Mouse (Mus musculus) spleen, adult 12 weeks (tissue): ENCODE results near the gene Rhot2.
"Not testable (repeated sequence)": the region's sequence is repeated elsewhere in the genome, so short reads cannot be mapped to it uniquely, and the experiment has no call there.

Experiments used
- DNase-seq: peaks from one replicate; pipeline ENCODE4 v3.0.0; 2022; ENCODE audit warnings: low spot score

Rhot2 gene

DNA sequence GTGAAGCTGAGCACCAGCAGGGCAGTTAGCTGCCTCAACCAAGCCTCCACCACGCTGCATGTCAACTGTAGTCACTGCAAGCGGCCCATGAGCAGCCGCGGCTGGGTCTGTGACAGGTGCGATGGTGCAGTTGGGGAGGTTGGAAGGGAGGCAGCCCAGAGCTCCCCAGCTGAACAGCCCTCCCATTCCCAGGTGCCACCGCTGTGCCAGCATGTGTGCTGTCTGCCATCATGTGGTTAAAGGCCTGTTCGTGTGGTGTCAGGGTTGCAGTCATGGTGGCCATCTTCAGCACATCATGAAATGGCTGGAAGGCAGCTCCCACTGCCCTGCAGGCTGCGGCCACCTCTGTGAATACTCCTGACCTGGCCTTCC lies 16.4 kb downstream of the Rhot2 start:
- DNase-seq, result no peak

DNA sequence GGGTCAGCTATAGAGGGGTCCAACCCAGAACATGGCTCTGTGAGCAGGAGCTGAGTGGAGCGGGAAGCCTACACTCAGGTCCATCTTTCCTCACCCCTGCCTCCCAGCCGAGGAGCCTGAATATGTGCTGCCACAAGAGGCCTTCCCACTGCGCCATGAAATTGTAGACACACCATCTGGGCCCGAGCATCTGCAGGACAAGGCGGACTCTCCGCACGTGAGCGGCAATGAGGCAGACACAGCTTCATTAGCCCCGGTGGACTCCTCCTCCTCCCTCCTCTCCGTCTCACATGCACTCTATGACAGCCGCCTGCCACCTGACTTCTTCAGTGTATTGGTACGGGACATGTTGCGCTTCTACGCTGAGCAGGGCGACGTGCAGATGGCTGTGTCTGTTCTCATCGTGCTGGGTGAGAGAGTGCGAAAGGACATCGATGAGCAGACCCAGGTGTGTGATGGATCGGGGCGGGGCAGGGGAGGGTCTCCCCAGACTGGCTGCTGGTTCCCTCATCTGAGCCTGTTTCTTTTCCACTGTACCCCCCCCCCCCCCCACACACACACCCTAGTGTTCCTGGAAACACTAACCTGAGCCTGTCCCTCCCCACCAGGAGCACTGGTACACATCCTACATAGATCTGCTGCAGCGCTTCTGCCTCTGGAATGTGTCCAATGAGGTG lies 17.0 kb downstream of the Rhot2 start:
- DNase-seq, result no peak

GRCm38 (mm10) chr17:25827011-25827410 lies 17.6 kb downstream of the Rhot2 start:
- DNase-seq, result no peak

GRCm38 (mm10) chr17:25825984-25826570 lies 18.6 kb downstream of the Rhot2 start:
- no peak for DNase-seq

DNA sequence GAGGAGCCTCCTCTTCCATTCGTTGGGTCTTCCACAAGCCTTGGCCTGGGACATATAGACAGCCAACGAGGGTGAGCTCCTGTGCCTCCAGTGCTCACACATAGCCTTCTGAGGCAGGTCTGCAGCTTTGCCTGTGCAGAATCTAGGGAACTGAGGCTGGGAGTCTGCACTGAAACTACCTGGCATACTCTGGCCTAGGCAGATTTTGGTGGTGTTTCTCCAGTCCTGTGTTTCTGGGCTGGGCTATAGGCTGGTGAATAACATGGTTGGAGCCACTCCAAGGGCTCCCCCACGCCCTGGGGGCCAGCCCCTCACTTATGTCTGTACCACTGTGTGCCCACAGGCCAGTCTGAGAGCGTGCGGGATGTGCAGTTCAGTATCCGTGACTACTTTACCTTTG lies 19.3 kb downstream of the Rhot2 start:
- DNase-seq, result no peak

GRCm38 (mm10) chr17:25824362-25825142 lies 20.1 kb downstream of the Rhot2 start:
- no peak for DNase-seq

DNA sequence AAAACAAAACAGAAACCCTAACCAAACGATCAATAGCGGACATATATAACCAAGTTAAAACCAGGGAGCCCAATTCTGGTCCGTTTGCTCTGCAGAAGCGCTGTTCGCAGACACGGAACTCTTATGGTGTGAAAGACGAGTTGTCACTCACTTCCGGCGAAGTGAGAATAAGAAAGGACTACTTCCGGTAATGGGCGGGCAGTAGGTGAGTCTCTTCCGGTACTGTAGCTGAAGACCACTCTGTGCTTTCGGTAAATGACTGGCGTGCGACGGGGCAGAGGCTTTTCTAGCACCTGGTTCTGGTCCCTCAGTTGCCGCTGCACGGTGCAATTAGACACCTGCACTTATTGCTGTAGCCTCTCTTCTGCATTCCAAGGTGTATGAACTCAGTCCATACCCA lies 21.2 kb downstream of the Rhot2 start, which contains the start of gene Wdr24:
TSS of gene Wdr24 (plus strand) at position 176 of the 400 bp plus-strand sequence.
- peak; percentile 65 for DNase-seq

DNA sequence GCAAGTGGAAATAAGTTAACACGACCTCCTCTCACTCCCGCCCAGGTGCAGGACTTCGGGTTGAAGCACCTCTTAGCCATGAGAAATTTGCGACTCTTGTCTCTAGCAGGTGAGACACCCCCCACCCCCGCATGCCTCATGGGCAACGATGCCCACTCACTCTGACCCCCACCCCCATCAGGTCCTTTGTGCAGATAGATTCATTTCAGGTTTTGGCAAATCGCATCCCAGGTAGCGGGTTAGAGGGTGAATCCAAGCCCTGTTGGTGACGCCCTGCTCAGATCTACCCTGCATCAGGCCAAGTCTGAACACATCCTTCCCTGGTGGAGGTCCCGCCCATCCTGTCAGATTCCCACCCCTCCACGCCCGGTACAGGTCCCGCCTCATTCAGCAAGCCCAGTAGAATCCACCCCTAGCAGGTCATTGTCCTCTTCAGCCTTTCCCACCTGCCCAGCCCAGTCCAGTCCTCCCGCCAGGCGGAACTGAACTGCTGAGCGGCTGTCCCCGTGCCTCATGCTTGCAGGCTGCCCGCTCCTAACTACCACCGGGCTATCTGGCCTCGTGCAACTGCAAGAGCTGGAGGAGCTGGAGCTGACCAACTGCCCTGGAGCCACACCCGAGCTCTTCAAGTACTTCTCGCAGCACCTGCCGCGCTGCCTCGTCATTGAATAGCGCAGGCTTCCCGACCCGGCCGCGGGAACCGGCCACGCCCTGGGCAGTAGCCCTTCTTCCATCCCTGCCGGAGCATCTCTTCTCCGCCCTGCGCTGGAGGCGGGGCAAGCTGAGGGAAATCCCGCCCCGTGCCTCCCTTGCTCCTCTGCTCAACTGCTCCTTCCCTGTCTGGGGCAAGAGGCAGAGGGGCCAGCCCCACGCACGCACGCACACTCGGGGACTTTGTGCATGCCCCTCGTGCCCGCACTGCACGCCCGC lies 25.5 kb downstream of the Rhot2 start:
- no peak for DNase-seq

- no peak for DNase-seq
These were observed 27.0 kb downstream of the Rhot2 start for GRCm38 (mm10) chr17:25817662-25818061.

DNA sequence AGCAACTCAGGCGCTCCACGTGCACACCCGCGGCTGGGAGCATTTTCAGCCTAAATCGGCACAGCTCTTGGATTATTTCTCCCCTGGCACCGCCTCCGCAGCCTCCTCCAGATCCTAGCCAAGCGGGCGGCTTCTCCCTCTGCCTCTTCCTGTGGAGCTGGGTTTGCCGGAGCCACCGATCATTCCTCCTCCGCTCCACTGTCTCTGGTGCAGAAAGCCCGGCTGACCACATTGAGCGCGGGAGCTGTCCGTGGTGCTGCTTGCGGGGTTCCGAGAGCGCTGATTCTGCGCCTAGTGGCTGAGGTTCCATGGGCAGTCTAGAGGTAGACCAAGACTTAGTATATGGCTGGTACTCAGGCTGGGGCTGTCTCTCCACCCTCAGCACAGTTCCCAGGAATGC lies 31.2 kb downstream of the Rhot2 start:
- DNase-seq, result no peak

DNA sequence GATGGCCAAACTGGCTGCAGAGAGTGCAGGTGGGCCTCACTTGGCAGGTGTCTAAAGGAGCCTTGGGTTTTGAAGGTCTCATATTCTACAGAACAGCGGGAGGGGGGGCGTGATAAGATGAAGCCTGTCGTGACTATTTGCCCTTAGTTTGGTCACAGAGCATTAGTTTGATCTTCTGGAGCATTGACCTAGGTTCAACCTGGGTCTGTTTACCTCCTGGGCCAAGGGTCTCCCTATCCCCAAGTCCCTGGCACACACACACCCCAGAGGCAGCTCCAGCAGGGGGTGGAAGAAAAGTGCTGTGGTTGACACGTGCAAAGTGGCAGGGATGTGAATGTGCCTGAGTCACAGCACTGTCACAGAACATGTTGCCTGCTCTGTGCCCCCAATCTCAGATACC lies 33.8 kb downstream of the Rhot2 start:
- no peak for DNase-seq

DNA sequence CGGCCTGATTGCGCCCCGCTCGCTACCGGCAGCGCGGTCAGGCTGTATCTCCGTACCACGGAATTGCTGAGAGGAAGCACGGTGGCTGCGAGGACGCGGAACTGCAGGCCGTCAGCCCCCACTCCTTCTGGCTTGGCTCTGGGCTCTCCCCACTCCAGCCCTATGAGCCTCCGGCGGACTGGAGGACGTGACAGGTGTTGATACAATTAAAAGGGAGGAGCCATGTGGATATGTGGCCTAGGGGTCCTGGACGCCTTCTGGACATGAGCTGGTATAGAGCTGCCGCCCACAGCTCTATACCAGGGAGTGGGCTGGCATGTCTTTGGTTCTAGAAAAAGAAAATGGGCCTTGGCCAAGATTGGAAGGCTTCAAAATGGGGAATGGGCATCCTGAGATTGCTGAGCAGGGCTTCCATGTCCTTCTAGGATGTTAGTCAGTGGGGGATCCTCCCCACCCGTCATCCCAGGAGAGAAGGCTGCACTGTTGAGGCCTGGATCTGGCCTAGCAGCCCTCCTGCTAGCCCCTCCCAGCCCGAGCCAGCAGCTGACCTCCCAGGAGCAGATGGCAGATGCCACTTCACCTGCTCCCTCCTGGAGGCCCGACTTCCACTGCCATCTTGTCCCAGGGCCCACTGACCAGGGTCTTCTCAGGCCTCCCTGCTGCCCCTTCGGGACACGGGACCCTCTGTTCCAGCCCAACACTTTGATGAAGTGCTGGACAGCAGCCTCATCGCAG lies 34.9 kb downstream of the Rhot2 start:
- no peak for DNase-seq

DNA sequence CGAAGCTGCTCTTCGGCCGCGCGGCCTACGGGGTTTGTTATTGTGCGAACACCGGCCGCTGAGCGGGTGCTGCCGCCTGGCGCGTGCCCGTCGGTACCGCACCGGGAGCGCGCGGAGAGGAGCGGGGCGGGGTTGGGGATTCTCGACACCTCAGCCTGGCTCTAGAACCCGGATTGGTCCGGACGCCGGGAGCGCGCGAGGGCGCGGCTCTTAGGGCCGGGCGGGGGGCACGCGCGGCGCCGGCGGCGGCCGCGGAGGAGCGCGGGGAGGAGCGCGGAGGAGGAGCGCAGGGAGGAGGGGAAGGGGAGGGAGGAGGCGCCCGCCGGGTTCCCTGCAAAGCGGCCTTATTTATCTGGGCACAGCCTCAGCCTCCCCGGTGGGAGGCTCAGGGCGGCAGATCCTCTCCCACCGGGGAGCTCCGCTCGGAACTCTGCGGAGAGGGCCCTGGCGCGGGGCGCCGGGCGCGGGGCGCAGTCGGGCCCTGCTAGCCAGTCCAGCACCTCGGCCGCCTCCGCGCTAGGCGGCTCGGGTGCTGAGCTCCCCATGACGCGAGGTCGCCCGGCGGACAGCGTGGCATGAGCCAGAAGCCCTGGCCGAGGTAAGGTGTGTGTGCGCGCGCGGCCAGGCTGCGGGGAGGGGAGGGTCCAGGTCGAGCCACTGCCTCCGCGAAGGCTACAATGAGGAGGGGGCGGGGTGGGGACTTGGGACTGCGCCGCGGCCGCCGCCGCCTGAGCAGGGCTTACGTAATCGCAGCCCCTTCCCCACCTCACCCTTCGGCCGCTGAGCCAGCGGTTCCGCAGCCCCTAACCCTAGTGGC lies 35.7 kb downstream of the Rhot2 start, which contains the start of gene Fbxl16:
TSS of gene Fbxl16 (plus strand) at position 297 of the 817 bp plus-strand sequence.
- DNase-seq, result no peak

GRCm38 (mm10) chr17:25808028-25808427 lies 36.6 kb downstream of the Rhot2 start:
- no peak for DNase-seq

- DNase-seq, result not testable (repeated sequence)
These were observed 37.2 kb downstream of the Rhot2 start for GRCm38 (mm10) chr17:25807452-25807851.

DNA sequence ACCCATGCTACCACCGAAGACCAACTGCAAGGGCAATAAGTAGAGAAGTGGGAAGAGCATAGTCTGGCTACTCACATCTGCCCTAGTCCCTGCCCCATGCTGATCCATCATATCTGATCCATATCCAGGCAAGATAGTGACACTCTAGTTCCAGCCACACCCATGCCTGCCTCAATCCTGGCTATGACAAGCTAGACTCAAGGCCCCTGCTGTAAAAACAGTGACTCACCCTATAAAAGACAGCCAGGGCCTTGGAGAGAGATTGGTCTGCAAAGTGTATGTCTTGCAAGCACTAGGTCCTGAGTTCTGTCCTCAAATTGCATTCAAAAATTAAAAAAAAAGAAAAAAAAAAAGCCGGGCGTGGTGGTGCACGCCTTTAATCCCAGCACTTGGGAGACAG lies 38.1 kb downstream of the Rhot2 start:
- DNase-seq, result no peak

DNA sequence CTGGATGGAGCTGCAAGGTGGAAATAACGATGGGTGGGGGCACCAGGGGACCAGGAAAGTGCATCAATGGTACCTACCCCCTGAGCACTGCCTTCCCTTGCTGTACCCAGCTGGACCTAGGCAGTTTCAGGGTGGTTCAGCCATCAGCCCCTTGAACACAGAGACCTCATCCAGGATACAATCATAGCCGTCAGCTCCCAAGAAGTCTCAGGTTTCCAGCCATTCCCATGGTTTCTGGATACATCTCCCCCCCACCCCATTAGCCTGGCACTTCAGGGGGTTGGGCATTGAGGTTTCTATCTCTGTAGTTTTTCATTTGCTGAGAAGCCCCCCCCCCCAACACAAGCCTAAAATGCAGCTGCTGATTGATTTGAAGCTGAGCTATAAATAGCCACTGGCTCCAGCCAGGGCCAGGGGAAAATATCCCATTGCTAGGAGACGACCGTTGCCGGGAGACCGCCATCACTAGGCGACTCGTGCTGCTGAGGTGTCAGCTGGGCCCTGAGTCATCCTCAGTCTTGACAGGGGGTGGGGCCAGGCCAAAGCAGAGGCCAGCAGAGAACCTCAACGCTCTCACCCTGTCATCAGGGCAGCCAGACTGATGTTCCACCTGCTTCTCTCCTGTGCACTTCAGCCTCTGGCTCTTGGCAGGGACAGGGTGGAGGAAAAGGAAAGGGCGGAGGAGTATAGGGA lies 41.7 kb downstream of the Rhot2 start:
- no peak for DNase-seq

DNA sequence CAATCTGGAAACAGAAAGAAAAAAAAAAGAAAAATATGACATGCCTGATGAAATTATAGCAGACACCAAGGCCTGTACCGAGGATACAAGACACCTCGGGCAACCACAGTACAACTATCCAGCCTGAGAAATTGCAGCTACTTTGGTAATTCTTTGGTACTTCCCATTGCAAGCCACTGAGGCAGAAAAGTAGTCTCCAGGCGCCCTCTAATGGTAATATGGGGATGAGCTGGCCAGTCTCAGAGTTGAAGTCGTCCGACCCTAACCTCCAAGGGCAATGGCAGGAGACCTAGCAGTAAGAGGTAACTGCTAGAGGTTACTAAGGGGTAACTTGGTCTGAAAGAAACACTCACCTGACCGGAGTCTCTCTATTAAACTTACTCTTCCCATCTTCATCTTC lies 43.6 kb downstream of the Rhot2 start:
- peak; percentile 50 for DNase-seq

DNA sequence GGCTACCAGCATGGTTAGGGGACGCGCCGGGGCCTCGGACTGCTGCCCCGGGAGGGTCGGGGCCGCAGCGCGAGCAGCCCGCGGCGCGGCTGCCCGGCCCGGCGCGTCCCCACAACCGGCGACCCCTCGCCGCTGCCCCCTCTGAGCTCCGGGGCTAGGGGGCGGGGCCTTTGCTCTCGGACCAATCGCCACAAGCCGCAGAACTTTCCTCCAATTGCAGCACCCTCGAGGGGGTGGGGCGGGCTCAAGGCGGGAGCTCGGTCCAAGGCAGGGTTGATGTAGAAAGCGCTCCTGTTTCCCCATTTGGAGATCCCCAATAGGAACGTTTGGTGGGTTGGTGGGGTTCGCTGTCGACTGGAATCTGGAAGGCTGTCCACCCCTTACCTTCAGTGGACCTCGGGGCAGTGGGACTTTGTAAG lies 47.7 kb downstream of the Rhot2 start, which contains the start of gene Metrn:
TSS of gene Metrn (minus strand) at position 186 of the 419 bp plus-strand sequence.
- DNase-seq, result peak; percentile 75
